Mouse (Mus musculus) embryonic facial prominence, embryonic 12.5 days (tissue): Measurements from ENCODE around the gene Dock4. TPM values are rescaled to one million over a fixed set of nuclear protein-coding genes. Genes with fewer than 3 reads are reported as not detected.

ENCODE experiments used
- ATAC-seq: fragments of 200-750 bp; cut with Nextera tagmentation; 2 replicates; pipeline ENCODE4 v1.8.0; 2017; ENCODE audit not compliant: insufficient number of reproducible peaks, insufficient read depth, low FRiP score, low TSS enrichment
- H3K27ac ChIP-seq: fragments of 300-500 bp; sonication (generic); 2 replicates; pipeline ENCODE4 v1.5.1; 2016; ENCODE audit warnings: mild to moderate bottlenecking
- H3K27me3 ChIP-seq: fragments of 300-500 bp; sonication (generic); 2 replicates; pipeline ENCODE4 v1.6.1; 2016; ENCODE audit warnings: mild to moderate bottlenecking, moderate library complexity
- H3K36me3 ChIP-seq: fragments of 300-500 bp; sonication (generic); 2 replicates; pipeline ENCODE4 v1.6.1; 2016; ENCODE audit warnings: mild to moderate bottlenecking
- H3K4me1 ChIP-seq: fragments of 300-500 bp; sonication (generic); 2 replicates; pipeline ENCODE4 v1.6.1; 2016
- H3K4me2 ChIP-seq: fragments of 300-500 bp; sonication (generic); replicated peaks from 2 replicates; pipeline ENCODE4 v1.6.1; 2016; ENCODE audit warnings: mild to moderate bottlenecking, moderate library complexity
- H3K4me3 ChIP-seq: fragments of 300-500 bp; sonication (generic); 2 replicates; pipeline ENCODE4 v1.5.1; 2016; ENCODE audit warnings: mild to moderate bottlenecking
- H3K9ac ChIP-seq: fragments of 300-500 bp; sonication (generic); 2 replicates; pipeline ENCODE4 v1.6.1; 2016; ENCODE audit warnings: mild to moderate bottlenecking, moderate library complexity
- H3K9me3 ChIP-seq: fragments of 300-500 bp; sonication (generic); 2 replicates; pipeline ENCODE4 v1.6.1; 2016; ENCODE audit warnings: mild to moderate bottlenecking, moderate library complexity
- WGBS: fragments of 180-500 bp; shearing (Covaris S2); methylation state at CpG from one replicate; pipeline ENCODE4 v1.1.7; 2016; 5-methylcytosine and 5-hydroxymethylcytosine counted together
- polyA plus RNA-seq: library from polyadenylated mRNA; unstranded; fragments of >200 nt; fragmentation: Nextera tagmentation; extraction: Ambion mirVana; gene quantifications from 2 replicates; pipeline ENCODE4 v1.2.1, GENCODE M21; 2016

Gene Dock4
- polyA plus RNA-seq, 1 experiment from 2014 or later: 24.5 TPM

GRCm38 (mm10) chr12:40794066-40794465, 348.3 kb downstream of the Dock4 start:
- WGBS: 80% methylated on average over 11 of the region's 11 CpGs
- no peak overlapping the region for H3K27ac ChIP-seq
- H3K4me2 ChIP-seq: no peak overlapping the region
- no peak for ATAC-seq
- H3K36me3 ChIP-seq: no peaks in the 10 kb centered on the region
- no peaks in the 10 kb centered on the region for H3K27me3 ChIP-seq
- H3K9ac ChIP-seq: no peak overlapping the region
- no peaks in the 10 kb centered on the region for H3K9me3 ChIP-seq
- no peak overlapping the region for H3K4me3 ChIP-seq
- H3K4me1 ChIP-seq: peaks cover 7% of the 10 kb centered on the region; the same call in 1 of the 2 replicates

GRCm38 (mm10) chr12:40794756-40795155, 349.0 kb downstream of the Dock4 start:
- Histone ChIP-seq H3K4me1 (peaks cover 7% of the 10 kb centered on the region; the same call in 1 of the 2 replicates), H3K27ac (no peak overlapping the region), H3K4me2 (no peak overlapping the region), H3K36me3 (no peaks in the 10 kb centered on the region), H3K9ac (no peak overlapping the region), H3K4me3 (no peak overlapping the region), H3K9me3 (no peaks in the 10 kb centered on the region), H3K27me3 (no peaks in the 10 kb centered on the region)
- no peak for ATAC-seq
- WGBS: 75% methylated on average over 3 of the region's 3 CpGs

- no peaks in the 10 kb centered on the region for H3K9me3 ChIP-seq
- H3K27me3 ChIP-seq: no peaks in the 10 kb centered on the region
- no peak overlapping the region for H3K9ac ChIP-seq
- 32% methylated on average over 2 of the region's 2 CpGs for WGBS
- ATAC-seq: no peak
- H3K36me3 ChIP-seq: no peaks in the 10 kb centered on the region
- H3K27ac ChIP-seq: no peak overlapping the region
- H3K4me1 ChIP-seq: peaks cover 7% of the 10 kb centered on the region; the same call in 1 of the 2 replicates
- H3K4me2 ChIP-seq: no peak overlapping the region
- no peak overlapping the region for H3K4me3 ChIP-seq
Observed at GRCm38 (mm10) chr12:40795768-40796167, 350.0 kb downstream of the Dock4 start.

GRCm38 (mm10) chr12:40796813-40797491, 351.2 kb downstream of the Dock4 start:
- H3K4me1 ChIP-seq: peaks cover 7% of the 10 kb centered on the region; the same call in 1 of the 2 replicates
- H3K27ac ChIP-seq: no peak overlapping the region
- no peaks in the 10 kb centered on the region for H3K27me3 ChIP-seq
- ATAC-seq: no peak
- no peaks in the 10 kb centered on the region for H3K36me3 ChIP-seq
- no peak overlapping the region for H3K4me2 ChIP-seq
- H3K4me3 ChIP-seq: no peak overlapping the region
- H3K9ac ChIP-seq: no peak overlapping the region
- 56% methylated on average over 14 of the region's 14 CpGs for WGBS
- no peaks in the 10 kb centered on the region for H3K9me3 ChIP-seq

- Histone ChIP-seq H3K27me3 (no peaks in the 10 kb centered on the region), H3K9me3 (no peaks in the 10 kb centered on the region), H3K36me3 (no peaks in the 10 kb centered on the region), H3K9ac (no peak overlapping the region), H3K27ac (no peak overlapping the region), H3K4me1 (peaks cover 7% of the 10 kb centered on the region; the same call in 1 of the 2 replicates), H3K4me3 (no peak overlapping the region), H3K4me2 (no peak overlapping the region)
- ATAC-seq: no peak
- 60% methylated on average over 9 of the region's 9 CpGs for WGBS
Observed at GRCm38 (mm10) chr12:40797561-40798343, 352.0 kb downstream of the Dock4 start.

GRCm38 (mm10) chr12:40798344-40799017, 352.7 kb downstream of the Dock4 start:
- Histone ChIP-seq H3K9ac (no peak overlapping the region), H3K4me3 (no peak overlapping the region), H3K9me3 (no peaks in the 10 kb centered on the region), H3K36me3 (no peaks in the 10 kb centered on the region), H3K4me1 (peaks cover 7% of the 10 kb centered on the region; the same call in 1 of the 2 replicates), H3K27me3 (no peaks in the 10 kb centered on the region), H3K27ac (no peak overlapping the region), H3K4me2 (no peak overlapping the region)
- WGBS: 49% methylated on average over 5 of the region's 5 CpGs
- ATAC-seq: no peak

DNA sequence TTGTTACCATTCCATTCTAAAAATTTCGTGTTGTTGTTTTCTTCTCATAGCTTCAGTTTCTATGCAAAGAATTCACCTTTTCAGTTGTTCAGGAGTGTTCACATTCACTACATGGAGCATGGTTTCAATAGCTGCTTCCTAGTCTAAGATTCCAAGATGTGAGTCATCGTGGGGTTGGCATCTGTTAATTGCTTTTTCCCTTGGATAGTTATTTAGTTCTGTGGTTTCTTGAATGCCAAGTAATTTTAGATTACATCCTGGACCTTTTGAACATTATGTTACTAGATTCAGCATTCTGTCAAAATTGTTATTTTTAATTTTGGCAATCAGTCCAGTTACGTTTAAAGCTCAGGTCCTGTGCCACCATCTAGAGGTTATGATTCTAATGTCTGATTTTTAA, 355.7 kb downstream of the Dock4 start:
- Histone ChIP-seq H3K27me3 (no peaks in the 10 kb centered on the region), H3K27ac (no peak overlapping the region), H3K4me1 (peaks cover 7% of the 10 kb centered on the region; the same call in 1 of the 2 replicates), H3K4me3 (no peak overlapping the region), H3K4me2 (no peak overlapping the region), H3K36me3 (no peaks in the 10 kb centered on the region), H3K9ac (no peak overlapping the region), H3K9me3 (no peaks in the 10 kb centered on the region)
- 69% methylated on average over 3 of the region's 3 CpGs for WGBS
- ATAC-seq: no peak

DNA sequence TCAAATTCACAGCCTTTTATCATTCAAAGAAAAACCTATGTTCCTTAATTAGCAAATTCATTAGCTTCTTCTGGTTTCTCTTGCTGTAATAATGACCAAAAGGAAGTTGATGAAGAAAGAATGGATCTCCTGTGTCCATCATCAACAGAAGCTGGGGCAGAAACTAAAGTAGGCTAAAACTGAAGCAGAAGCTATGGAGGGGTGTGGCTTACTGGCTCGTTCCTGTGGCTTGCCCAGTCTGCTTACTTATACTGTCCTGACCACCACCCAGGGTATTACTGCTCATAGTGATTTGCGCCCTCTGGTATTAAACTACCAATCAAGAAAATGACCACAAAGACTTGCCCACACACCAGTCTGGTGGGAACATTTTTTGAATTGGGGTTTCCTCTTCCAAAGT, 359.5 kb downstream of the Dock4 start:
- no peaks in the 10 kb centered on the region for H3K9me3 ChIP-seq
- H3K27me3 ChIP-seq: no peaks in the 10 kb centered on the region
- H3K4me3 ChIP-seq: no peak overlapping the region
- no peak for ATAC-seq
- H3K9ac ChIP-seq: no peak overlapping the region
- H3K4me2 ChIP-seq: no peak overlapping the region
- no peak overlapping the region for H3K27ac ChIP-seq
- H3K36me3 ChIP-seq: 0 out of 2 replicates have a peak, but pooled peaks cover 6% of the 10 kb centered on the region
- 81% methylated on average over 2 of the region's 2 CpGs for WGBS
- H3K4me1 ChIP-seq: no peaks in the 10 kb centered on the region

DNA sequence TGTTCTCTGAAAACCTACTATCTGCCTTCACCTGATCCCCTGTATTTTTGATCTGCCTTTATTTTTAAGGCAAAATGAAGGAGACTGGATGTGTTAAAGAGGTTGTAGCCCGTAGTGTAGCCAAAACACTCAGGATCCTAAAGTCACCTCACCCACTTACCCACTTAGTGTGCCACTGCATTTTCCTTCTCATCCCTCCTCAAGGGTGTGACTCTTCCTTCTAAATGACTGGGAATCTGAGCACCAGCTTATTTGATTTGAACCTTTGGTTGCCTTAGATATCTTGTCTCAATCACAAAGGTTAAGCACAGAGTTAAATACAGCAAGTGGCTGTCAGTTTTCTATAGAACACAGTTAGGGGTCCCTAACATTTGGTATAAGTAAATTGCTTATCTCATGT, 362.2 kb downstream of the Dock4 start:
- ATAC-seq: no peak
- Histone ChIP-seq H3K4me1 (no peaks in the 10 kb centered on the region), H3K27ac (no peak overlapping the region), H3K27me3 (no peaks in the 10 kb centered on the region), H3K4me2 (no peak overlapping the region), H3K9me3 (no peaks in the 10 kb centered on the region), H3K9ac (no peak overlapping the region), H3K36me3 (0 out of 2 replicates have a peak, but pooled peaks cover 6% of the 10 kb centered on the region), H3K4me3 (no peak overlapping the region)
- WGBS: 83% methylated on average over 1 of the region's 1 CpGs

DNA sequence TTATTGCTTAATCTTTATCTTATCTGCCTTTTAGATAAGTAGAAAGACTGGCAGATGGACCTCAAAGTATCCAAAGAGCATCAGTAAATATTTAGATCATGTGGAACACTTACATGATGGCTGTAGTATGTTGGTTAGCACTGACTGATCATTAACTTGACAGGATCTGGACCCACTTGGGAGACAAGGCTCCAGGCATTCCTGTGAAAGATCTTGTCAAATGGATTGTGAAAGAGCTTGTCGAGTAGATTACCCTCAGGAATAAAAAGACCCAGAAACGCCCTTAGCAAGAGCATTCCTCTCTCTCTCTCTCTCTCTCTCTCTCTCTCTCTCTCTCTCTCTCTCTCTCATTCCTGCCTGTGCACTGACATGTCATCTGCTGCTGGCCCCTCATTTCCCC, 367.7 kb downstream of the Dock4 start:
- H3K9ac ChIP-seq: no peak overlapping the region
- no peak overlapping the region for H3K4me2 ChIP-seq
- H3K4me3 ChIP-seq: no peak overlapping the region
- H3K36me3 ChIP-seq: peaks cover 3% of the 10 kb centered on the region; the same call in 1 of the 2 replicates
- H3K27ac ChIP-seq: no peak overlapping the region
- H3K27me3 ChIP-seq: no peaks in the 10 kb centered on the region
- no peaks in the 10 kb centered on the region for H3K4me1 ChIP-seq
- no peaks in the 10 kb centered on the region for H3K9me3 ChIP-seq
- no peak for ATAC-seq
- 36% methylated on average over 2 of the region's 2 CpGs for WGBS

DNA sequence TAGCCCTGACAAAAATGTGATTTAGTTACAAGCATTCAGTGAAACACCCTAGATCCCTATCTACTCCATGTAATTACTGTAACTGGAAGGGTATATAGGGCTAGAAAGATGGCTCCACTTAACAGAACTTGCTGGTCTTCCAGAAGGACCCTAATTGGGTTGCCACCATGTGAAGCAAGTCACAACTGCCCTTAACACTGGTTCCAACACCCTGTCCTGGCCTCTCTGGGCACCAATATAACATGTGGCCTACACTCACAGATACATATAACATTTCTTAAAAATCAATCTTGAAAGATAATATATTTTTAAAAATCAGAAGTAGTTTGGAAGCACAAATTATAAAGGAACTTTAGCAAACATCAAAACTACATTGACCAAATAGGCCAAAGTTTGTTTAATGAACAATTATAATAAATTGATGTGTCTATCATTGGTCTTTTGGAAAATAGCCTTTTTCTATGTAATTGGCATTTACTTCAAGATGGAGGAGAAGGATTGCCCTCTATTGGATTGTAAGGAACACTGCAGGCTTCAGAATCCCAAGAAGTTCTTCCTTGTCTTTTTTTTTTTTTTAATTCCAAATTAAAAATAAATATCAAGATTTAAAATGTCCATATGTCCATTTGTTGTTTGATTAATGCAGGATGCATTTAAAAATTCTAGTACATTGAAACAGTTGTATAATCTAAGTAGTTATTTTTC, 369.1 kb downstream of the Dock4 start:
- Histone ChIP-seq H3K36me3 (peaks cover 3% of the 10 kb centered on the region; the same call in 1 of the 2 replicates), H3K4me3 (no peak overlapping the region), H3K27ac (no peak overlapping the region), H3K9ac (no peak overlapping the region), H3K27me3 (no peaks in the 10 kb centered on the region), H3K4me2 (no peak overlapping the region), H3K4me1 (no peaks in the 10 kb centered on the region), H3K9me3 (no peaks in the 10 kb centered on the region)
- no peak for ATAC-seq
